Mouse (Mus musculus) midbrain, embryonic 16.5 days (tissue): ENCODE data around the gene Nos3. TPM values are rescaled to one million over a fixed set of nuclear protein-coding genes. Genes with fewer than 3 reads are reported as not detected.

Experiments
- ATAC-seq: fragments of 200-750 bp; cut with Nextera tagmentation; 2 replicates; pipeline ENCODE4 v1.8.0; 2017; ENCODE audit warnings: moderate TSS enrichment
- H3K27ac ChIP-seq: fragments of 300-500 bp; sonication (generic); 2 replicates; pipeline ENCODE4 v1.5.1; 2014; ENCODE audit warnings: mild to moderate bottlenecking, low read length, mixed read lengths
- H3K27me3 ChIP-seq: fragments of 300-500 bp; sonication (generic); 2 replicates; pipeline ENCODE4 v1.6.1; 2014; ENCODE audit warnings: low read depth, low read length, mixed read lengths; ENCODE audit not compliant: control insufficient read depth, insufficient read depth
- H3K36me3 ChIP-seq: fragments of 300-500 bp; sonication (generic); 2 replicates; pipeline ENCODE4 v1.6.1; 2014; ENCODE audit warnings: mild to moderate bottlenecking, low read length, moderate library complexity, mixed read lengths; ENCODE audit not compliant: control insufficient read depth, insufficient read depth
- H3K4me1 ChIP-seq: fragments of 300-500 bp; sonication (generic); 2 replicates; pipeline ENCODE4 v1.6.1; 2014; ENCODE audit warnings: mild to moderate bottlenecking, low read length, mixed read lengths; ENCODE audit not compliant: control insufficient read depth, insufficient read depth
- H3K4me2 ChIP-seq: fragments of 300-500 bp; sonication (generic); 2 replicates; pipeline ENCODE4 v1.6.1; 2014; ENCODE audit warnings: mild to moderate bottlenecking, low read length, mixed read lengths
- H3K4me3 ChIP-seq: fragments of 300-500 bp; sonication (generic); 2 replicates; pipeline ENCODE4 v1.5.1; 2014; ENCODE audit warnings: low read depth, mild to moderate bottlenecking, low read length, moderate library complexity, mixed read lengths
- H3K9ac ChIP-seq: fragments of 300-500 bp; sonication (generic); 2 replicates; pipeline ENCODE4 v1.6.1; 2014; ENCODE audit warnings: low read depth, low read length, mixed read lengths
- H3K9me3 ChIP-seq: fragments of 300-500 bp; sonication (generic); replicated peaks from 2 replicates; pipeline ENCODE4 v1.6.1; 2014; ENCODE audit warnings: mild to moderate bottlenecking, low read length, mixed read lengths; ENCODE audit not compliant: control insufficient read depth, poor library complexity, severe bottlenecking
- WGBS: fragments of 180-500 bp; shearing (Covaris S2); extraction: QIAGEN DNeasy Blood & Tissue Kit; methylation state at CpG from one replicate; pipeline ENCODE4 v1.1.7; 2014; 5-methylcytosine and 5-hydroxymethylcytosine counted together
- polyA plus RNA-seq: library from polyadenylated mRNA; unstranded; fragments of >200 nt; fragmentation: Nextera tagmentation; extraction: Ambion mirVana; gene quantifications from 2 replicates; pipeline ENCODE4 v1.2.1, GENCODE M21; 2015

Gene Nos3
- polyA plus RNA-seq, 1 experiment from 2014 or later = 8.8 TPM

- peak within 1 kb of the TSS; percentile 68 for H3K4me3 ChIP-seq
- peak within 1 kb of the TSS; percentile 84 for H3K9ac ChIP-seq
- H3K4me2 ChIP-seq = peak within 1 kb of the TSS; percentile 94
- peak; percentile 96 for ATAC-seq
- H3K4me1 ChIP-seq = peaks cover 30% of the 10 kb centered on the region
- no peaks in the 10 kb centered on the region; the same call in 1 of the 2 replicates for H3K27me3 ChIP-seq
- H3K9me3 ChIP-seq = no peaks in the 10 kb centered on the region
- H3K27ac ChIP-seq = peak within 1 kb of the TSS; percentile 94
- peaks cover 18% of the 10 kb centered on the region; the same call in 1 of the 2 replicates for H3K36me3 ChIP-seq
- WGBS = under 1% methylated on average over 46 of the region's 46 CpGs
Observed at GRCm38 (mm10) chr5:24423129-24424003, 58.8 kb downstream of the Nos3 start, which contains the start of the genes Cdk5 and Slc4a2. Gene Cdk5 (minus strand): TSS chr5:24423530. Gene Slc4a2 (plus strand): TSS chr5:24423837.

GRCm38 (mm10) chr5:24424004-24424781 is 59.6 kb downstream of the Nos3 start:
- Histone ChIP-seq H3K4me2 (peak overlapping the region; percentile 94), H3K27ac (peak overlapping the region; percentile 94), H3K36me3 (peaks cover 11% of the 10 kb centered on the region; the same call in 1 of the 2 replicates), H3K4me1 (peaks cover 30% of the 10 kb centered on the region), H3K9me3 (no peaks in the 10 kb centered on the region), H3K4me3 (peak overlapping the region; percentile 68), H3K9ac (peak overlapping the region; percentile 72), H3K27me3 (no peaks in the 10 kb centered on the region; the same call in 1 of the 2 replicates)
- WGBS = 14% methylated on average over 21 of the region's 21 CpGs
- no peak; the same call in 1 of the 2 replicates for ATAC-seq

GRCm38 (mm10) chr5:24424861-24425411 is 60.3 kb downstream of the Nos3 start:
- peaks cover 30% of the 10 kb centered on the region for H3K4me1 ChIP-seq
- peak overlapping the region; percentile 94 for H3K4me2 ChIP-seq
- no peaks in the 10 kb centered on the region; the same call in 1 of the 2 replicates for H3K27me3 ChIP-seq
- under 1% methylated on average over 44 of the region's 60 CpGs for WGBS
- 0 out of 2 replicates have a peak, but pooled peaks cover 5% of the 10 kb centered on the region for H3K36me3 ChIP-seq
- peak overlapping the region; percentile 94 for H3K27ac ChIP-seq
- no peaks in the 10 kb centered on the region for H3K9me3 ChIP-seq
- H3K4me3 ChIP-seq = peak overlapping the region; percentile 68
- peak overlapping the region; percentile 69 for H3K9ac ChIP-seq
- no peak for ATAC-seq

- Histone ChIP-seq H3K4me3 (peak overlapping the region; percentile 68), H3K36me3 (no peaks in the 10 kb centered on the region; the same call in 1 of the 2 replicates), H3K4me2 (peak overlapping the region; percentile 94), H3K27me3 (no peaks in the 10 kb centered on the region; the same call in 1 of the 2 replicates), H3K4me1 (peaks cover 30% of the 10 kb centered on the region), H3K9me3 (no peaks in the 10 kb centered on the region), H3K9ac (peak overlapping the region; percentile 69), H3K27ac (peak overlapping the region; percentile 13; the same call in 1 of the 2 replicates)
- no peak for ATAC-seq
- WGBS = under 1% methylated on average over 21 of the region's 30 CpGs
Observed at GRCm38 (mm10) chr5:24425421-24426036, 60.9 kb downstream of the Nos3 start.

GRCm38 (mm10) chr5:24426037-24426432 is 61.4 kb downstream of the Nos3 start:
- no peak for ATAC-seq
- peak overlapping the region; percentile 68 for H3K4me3 ChIP-seq
- no peak overlapping the region; the same call in 1 of the 2 replicates for H3K9ac ChIP-seq
- no peak overlapping the region for H3K27ac ChIP-seq
- 1% methylated on average over 10 of the region's 10 CpGs for WGBS
- peaks cover 1% of the 10 kb centered on the region; the same call in 1 of the 2 replicates for H3K36me3 ChIP-seq
- H3K4me2 ChIP-seq = peak overlapping the region; percentile 94
- peaks cover 30% of the 10 kb centered on the region for H3K4me1 ChIP-seq
- no peaks in the 10 kb centered on the region for H3K9me3 ChIP-seq
- H3K27me3 ChIP-seq = no peaks in the 10 kb centered on the region; the same call in 1 of the 2 replicates

GRCm38 (mm10) chr5:24426556-24427284 is 62.1 kb downstream of the Nos3 start:
- H3K36me3 ChIP-seq = peaks cover 8% of the 10 kb centered on the region; the same call in 1 of the 2 replicates
- no peaks in the 10 kb centered on the region for H3K9me3 ChIP-seq
- H3K4me2 ChIP-seq = peak overlapping the region; percentile 94
- WGBS = 11% methylated on average over 9 of the region's 9 CpGs
- ATAC-seq = no peak
- no peak overlapping the region for H3K4me3 ChIP-seq
- H3K27ac ChIP-seq = no peak overlapping the region
- peaks cover 30% of the 10 kb centered on the region for H3K4me1 ChIP-seq
- H3K9ac ChIP-seq = no peak overlapping the region; the same call in 1 of the 2 replicates
- no peaks in the 10 kb centered on the region; the same call in 1 of the 2 replicates for H3K27me3 ChIP-seq

- H3K9me3 ChIP-seq = no peaks in the 10 kb centered on the region
- no peaks in the 10 kb centered on the region; the same call in 1 of the 2 replicates for H3K27me3 ChIP-seq
- 22% methylated on average over 12 of the region's 12 CpGs for WGBS
- peaks cover 11% of the 10 kb centered on the region; the same call in 1 of the 2 replicates for H3K36me3 ChIP-seq
- H3K4me1 ChIP-seq = peaks cover 26% of the 10 kb centered on the region
- no peak overlapping the region for H3K4me3 ChIP-seq
- H3K27ac ChIP-seq = no peak overlapping the region
- no peak overlapping the region for H3K9ac ChIP-seq
- no peak overlapping the region; the same call in 1 of the 2 replicates for H3K4me2 ChIP-seq
- ATAC-seq = no peak
Observed at GRCm38 (mm10) chr5:24427285-24427633, 62.6 kb downstream of the Nos3 start.
